Mouse (Mus musculus): Measurements from ENCODE around the gene Fam81a. TPM values are rescaled to one million over a fixed set of nuclear protein-coding genes. Genes with fewer than 3 reads are reported as not detected.

Gene Fam81a
- polyA plus RNA-seq, 1 experiment from 2014 or later, result 1.9 TPM

DNA sequence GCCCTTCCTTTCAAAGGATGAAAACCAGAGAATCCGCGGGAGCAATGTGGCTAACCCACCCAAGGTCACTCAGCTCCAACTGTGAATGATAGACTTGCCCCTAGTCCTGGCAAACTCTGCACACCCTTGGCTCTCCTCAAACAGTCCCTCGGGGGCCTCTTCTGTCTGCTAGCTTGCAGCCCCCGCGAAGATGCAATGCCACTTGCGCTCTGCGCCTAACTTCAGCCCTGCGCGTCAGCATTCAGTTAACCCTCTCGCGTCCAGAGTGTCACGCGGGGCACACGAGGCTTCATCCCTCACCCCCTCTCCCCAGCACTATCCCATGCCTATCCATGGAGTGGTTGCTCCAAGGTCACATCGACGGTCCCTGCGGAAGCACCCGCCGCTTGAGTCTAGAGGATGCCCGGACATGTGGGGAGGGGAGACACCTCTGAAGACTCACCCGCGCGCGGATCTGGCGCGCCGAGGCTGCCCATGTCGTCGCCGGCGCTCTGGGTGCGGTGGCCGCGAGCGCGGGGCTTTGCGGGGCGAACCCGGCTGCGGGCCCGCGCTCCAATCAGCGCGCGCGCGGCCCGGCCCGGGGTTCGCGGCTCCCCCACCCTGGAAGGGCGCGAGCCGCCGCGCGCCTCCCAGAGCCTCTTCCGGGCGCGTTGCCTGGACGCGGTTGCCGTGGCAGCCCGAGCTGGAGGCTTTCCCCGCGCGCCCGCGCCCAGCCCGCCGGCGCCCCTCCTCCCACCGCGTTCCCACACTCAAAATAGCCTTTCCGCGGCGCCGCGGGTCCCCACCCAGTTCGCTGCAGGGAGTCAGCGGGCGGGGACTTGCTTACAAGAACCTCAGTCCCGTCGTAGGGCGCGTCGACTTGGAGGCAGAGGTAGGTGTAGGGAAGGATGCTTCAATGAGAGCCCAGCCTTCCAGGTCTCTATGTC is 1.2 kb downstream of the Fam81a start:
- DNase-seq (ENCODE audit: low spot score), result peak; percentile 61
- Histone ChIP-seq H3K27me3 (replicated peaks; ENCODE audit: low read depth, poor library complexity, severe bottlenecking) (peaks cover 71% of the 10 kb centered on the region), H3K27ac (replicated peaks) (peak overlapping the region; percentile 66), H3K4me1 (peaks cover 46% of the 10 kb centered on the region), H3K9me3 (no peaks in the 10 kb centered on the region), H3K36me3 (replicated peaks) (no peaks in the 10 kb centered on the region), H3K4me3 (peak overlapping the region; percentile 65)
- WGBS, result under 1% methylated on average over 87 of the region's 87 CpGs

DNA sequence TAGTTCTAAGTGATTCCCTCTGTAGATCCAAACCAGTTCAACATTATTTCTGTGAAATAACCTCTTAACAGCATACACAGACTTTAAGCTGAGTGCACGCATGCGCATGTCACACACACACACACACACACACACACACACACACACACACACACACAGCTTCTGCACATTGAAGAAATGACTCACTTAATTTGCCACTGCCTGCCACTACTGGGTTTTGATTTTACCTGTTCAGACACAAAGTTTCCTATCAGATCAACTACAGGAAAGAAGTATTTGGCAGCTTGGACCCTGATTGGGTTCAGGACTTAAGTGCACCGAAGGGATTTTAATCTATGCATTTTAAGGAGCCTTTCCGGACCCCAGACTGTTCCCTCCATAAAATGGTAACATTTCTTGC is 2.0 kb downstream of the Fam81a start:
- 61% methylated on average over 4 of the region's 4 CpGs for WGBS
- Histone ChIP-seq H3K27ac (replicated peaks) (no peak overlapping the region), H3K36me3 (replicated peaks) (no peaks in the 10 kb centered on the region), H3K4me3 (peak overlapping the region; percentile 65), H3K27me3 (replicated peaks; ENCODE audit: low read depth, poor library complexity, severe bottlenecking) (peaks cover 71% of the 10 kb centered on the region), H3K9me3 (no peaks in the 10 kb centered on the region), H3K4me1 (peaks cover 46% of the 10 kb centered on the region)
- DNase-seq (ENCODE audit: low spot score), result no peak

DNA sequence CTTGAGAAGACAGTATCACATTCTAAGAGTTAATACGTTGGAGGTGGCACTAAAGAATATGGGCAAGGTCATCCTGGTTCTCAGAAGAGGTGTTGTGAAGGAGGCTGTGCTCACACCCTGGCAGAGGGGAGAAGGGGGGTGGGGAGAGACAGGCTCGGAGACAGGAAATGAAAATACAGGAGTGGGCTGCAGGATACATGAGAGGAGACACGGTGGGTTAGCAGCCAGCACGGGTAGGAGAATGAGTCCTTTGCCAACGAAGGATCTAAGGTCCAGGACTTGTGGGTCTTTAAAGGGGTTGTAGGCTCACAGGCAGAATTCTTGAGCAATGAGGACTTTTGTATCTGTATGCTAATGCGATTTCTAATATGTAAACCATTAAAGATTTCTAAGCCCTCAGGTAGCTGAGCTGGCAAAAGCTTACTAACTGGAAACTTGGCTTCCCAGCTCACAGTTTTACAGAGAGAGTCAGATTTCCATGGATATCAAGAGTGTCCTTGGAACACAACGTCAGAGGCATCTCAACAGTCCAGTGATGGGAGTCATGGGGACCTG is 3.0 kb downstream of the Fam81a start:
- H3K4me1 ChIP-seq, result peaks cover 49% of the 10 kb centered on the region

DNA sequence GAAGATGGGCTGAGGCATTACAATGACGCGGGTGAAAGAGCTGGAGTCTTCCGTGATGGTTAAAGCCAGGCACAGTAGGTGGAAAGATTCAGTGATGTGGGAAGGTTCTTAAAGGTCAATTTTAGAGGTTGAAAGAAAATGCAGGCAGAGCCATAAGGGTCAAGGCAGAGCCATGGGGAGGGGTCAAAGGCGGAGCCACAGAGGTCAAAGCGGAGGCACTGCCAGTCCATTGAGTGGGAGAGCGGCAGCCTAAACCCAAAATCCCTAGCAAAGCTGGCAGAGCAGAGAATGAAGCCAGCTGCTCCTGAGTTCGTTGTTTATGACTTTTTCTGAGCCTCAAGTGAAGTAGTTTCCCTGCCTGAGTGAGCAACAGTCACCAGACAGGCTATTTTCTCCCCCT is 3.8 kb downstream of the Fam81a start:
- Histone ChIP-seq H3K9me3 (no peaks in the 10 kb centered on the region), H3K36me3 (replicated peaks) (no peaks in the 10 kb centered on the region), H3K4me3 (no peak overlapping the region), H3K4me1 (peaks cover 49% of the 10 kb centered on the region), H3K27ac (replicated peaks) (no peak overlapping the region), H3K27me3 (replicated peaks; ENCODE audit: low read depth, poor library complexity, severe bottlenecking) (peaks cover 70% of the 10 kb centered on the region)
- WGBS, result 42% methylated on average over 7 of the region's 7 CpGs
- no peak for DNase-seq (ENCODE audit: low spot score)

More for the DNA sequence above, 3.0 kb downstream of the Fam81a start:
- no peaks in the 10 kb centered on the region for H3K9me3 ChIP-seq
- no peak overlapping the region for H3K4me3 ChIP-seq
- H3K27me3 ChIP-seq (replicated peaks; ENCODE audit: low read depth, poor library complexity, severe bottlenecking), result peaks cover 71% of the 10 kb centered on the region
- no peak for DNase-seq (ENCODE audit: low spot score)
- H3K27ac ChIP-seq (replicated peaks), result no peak overlapping the region
- WGBS, result 37% methylated on average over 7 of the region's 7 CpGs
- no peaks in the 10 kb centered on the region for H3K36me3 ChIP-seq (replicated peaks)

DNA sequence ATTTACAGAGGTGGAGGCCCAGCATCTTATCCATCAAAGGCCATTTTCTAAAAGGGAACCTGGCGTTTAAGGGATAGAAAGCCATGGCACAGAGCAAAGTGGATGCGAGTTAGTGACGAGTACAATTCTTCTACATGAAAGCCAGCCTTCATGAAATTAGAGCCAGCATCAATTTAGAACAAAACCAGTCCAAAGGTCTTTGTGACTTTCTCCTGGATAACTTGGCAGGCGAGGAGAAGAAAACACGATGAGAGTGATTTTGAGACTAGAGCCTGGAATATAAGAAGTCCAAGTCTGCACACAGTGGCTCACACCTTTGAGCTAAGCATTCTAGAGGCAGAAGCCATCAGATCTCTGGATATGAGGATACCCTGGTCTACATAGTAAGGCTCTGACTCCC is 4.4 kb downstream of the Fam81a start:
- H3K4me1 ChIP-seq, result peaks cover 49% of the 10 kb centered on the region
- H3K27ac ChIP-seq (replicated peaks), result no peak overlapping the region
- no peak overlapping the region for H3K4me3 ChIP-seq
- no peaks in the 10 kb centered on the region for H3K9me3 ChIP-seq
- H3K27me3 ChIP-seq (replicated peaks; ENCODE audit: low read depth, poor library complexity, severe bottlenecking), result peaks cover 64% of the 10 kb centered on the region
- whole genome bisulfite sequencing, result 79% methylated on average over 5 of the region's 5 CpGs
- H3K36me3 ChIP-seq (replicated peaks), result no peaks in the 10 kb centered on the region
- DNase-seq (ENCODE audit: low spot score), result no peak

DNA sequence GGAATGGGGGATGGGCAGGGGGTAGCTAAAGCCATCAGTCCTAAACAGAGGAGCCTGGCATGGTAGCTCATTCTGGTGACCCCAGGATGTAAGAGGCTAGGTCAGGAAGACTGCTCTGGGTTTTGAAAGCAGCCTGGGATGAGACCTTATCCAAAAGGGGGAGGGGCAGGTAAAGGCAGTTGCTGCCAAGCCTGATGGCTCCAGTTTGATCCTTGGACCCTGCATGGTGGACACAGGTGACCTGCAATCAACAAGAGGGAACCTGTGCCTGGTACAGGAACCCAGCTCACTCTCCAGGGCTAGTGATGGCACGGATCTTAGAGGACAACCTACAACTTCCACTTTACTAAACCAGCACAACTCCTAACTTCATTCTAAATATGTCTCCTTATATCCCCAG is 7.2 kb downstream of the Fam81a start:
- WGBS, result 89% methylated on average over 1 of the region's 1 CpGs
- peaks cover 30% of the 10 kb centered on the region for H3K4me1 ChIP-seq

DNA sequence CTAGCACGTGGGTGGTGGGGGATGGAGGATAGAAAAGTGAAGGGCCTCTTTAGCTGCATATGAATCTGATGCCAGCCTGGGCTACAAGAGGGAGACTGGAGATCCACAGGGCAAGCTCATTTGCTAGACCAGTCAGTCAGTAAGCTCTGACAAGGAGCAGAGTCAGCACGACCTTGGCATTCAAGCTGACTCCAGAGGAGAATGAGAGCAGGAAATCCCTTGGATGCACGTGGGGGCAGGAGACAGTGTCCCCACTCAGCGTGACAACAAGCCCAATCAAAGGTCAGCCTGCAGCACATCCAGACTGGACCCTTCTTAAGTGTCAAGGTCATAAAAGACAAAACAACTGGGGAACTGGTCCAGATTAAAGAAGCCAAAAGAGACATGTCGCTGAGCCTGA is 7.6 kb downstream of the Fam81a start:
- no peak for DNase-seq (ENCODE audit: low spot score)
- no peak overlapping the region for H3K4me3 ChIP-seq
- H3K27ac ChIP-seq (replicated peaks), result no peak overlapping the region
- H3K4me1 ChIP-seq, result peaks cover 25% of the 10 kb centered on the region
- WGBS, result 69% methylated on average over 5 of the region's 5 CpGs
- H3K27me3 ChIP-seq (replicated peaks; ENCODE audit: low read depth, poor library complexity, severe bottlenecking), result peaks cover 32% of the 10 kb centered on the region
- no peaks in the 10 kb centered on the region for H3K9me3 ChIP-seq
- H3K36me3 ChIP-seq (replicated peaks), result no peaks in the 10 kb centered on the region

More for the DNA sequence above, 7.2 kb downstream of the Fam81a start:
- Histone ChIP-seq H3K9me3 (no peaks in the 10 kb centered on the region), H3K27ac (replicated peaks) (no peak overlapping the region), H3K36me3 (replicated peaks) (no peaks in the 10 kb centered on the region), H3K4me3 (no peak overlapping the region), H3K27me3 (replicated peaks; ENCODE audit: low read depth, poor library complexity, severe bottlenecking) (peaks cover 36% of the 10 kb centered on the region)
- no peak for DNase-seq (ENCODE audit: low spot score)

DNA sequence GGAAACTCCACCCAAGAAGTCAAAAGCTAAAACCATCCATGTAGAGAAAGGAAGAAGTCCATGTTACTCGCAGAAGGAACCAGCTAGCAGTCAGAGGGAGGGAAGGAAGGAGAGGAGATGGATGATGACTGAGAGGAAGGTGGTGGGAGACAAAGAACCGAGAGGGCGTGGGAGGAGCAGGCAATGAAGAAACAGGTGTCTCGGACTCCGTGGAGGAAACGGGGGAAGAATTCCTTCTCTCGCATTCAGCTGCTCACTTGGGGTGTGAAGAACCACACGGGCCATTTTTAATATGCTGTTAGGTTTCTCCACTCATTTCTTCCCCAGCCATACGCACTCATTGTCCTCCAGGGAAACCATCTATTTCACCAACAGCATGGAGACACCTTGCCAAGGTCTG is 8.1 kb downstream of the Fam81a start:
- DNase-seq (ENCODE audit: low spot score), result no peak
- Histone ChIP-seq H3K4me1 (peaks cover 20% of the 10 kb centered on the region), H3K9me3 (no peaks in the 10 kb centered on the region), H3K36me3 (replicated peaks) (no peaks in the 10 kb centered on the region), H3K27me3 (replicated peaks; ENCODE audit: low read depth, poor library complexity, severe bottlenecking) (peaks cover 27% of the 10 kb centered on the region), H3K4me3 (no peak overlapping the region), H3K27ac (replicated peaks) (no peak overlapping the region)
- 91% methylated on average over 9 of the region's 9 CpGs for WGBS

DNA sequence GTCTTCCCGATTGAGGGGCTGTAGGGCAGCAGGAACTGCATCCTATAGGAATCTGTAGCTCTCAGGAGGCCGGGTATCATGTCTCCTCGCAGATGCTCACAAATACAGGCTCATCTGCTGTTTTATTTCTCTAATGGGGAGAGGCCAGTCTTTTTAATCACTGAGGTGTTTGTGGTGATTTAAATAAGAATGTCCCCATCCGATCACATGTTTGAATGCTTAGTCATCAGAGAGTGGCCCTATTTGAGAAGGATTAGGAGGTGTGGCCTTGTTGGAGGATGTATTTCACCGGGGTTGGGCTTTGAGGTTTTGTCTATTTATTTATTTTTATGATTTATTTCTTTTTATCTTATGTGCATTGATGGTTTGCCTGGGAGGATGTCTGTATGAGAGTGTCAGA is 11.6 kb downstream of the Fam81a start:
- DNase-seq (ENCODE audit: low spot score), result no peak
- Histone ChIP-seq H3K36me3 (replicated peaks) (no peaks in the 10 kb centered on the region), H3K4me3 (no peak overlapping the region), H3K4me1 (peaks cover 3% of the 10 kb centered on the region; the same call in 1 of the 2 replicates), H3K9me3 (no peaks in the 10 kb centered on the region), H3K27ac (replicated peaks) (no peak overlapping the region), H3K27me3 (replicated peaks; ENCODE audit: low read depth, poor library complexity, severe bottlenecking) (no peaks in the 10 kb centered on the region)
- 93% methylated on average over 5 of the region's 5 CpGs for WGBS

DNA sequence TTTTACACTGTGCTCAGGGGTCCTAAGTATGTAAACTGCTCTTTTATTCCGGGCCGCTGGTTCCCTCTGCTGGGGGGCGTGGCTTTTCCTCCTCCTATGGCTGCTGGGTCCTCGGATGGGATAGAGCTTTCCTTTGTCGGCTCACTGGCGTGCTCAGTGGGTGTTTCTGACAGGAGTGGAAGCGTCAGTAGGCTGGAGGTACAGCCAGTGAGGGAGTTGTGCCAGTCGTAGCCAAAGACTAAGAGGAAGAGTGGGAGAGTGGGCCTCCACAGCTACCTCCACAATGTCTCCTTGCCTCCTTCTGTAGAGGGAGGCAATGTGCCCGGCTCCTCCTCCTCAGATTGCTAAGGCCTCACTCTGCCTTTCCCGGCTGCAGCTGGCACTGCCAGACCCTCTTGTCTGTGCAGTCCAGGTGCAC is 30.5 kb downstream of the Fam81a start:
- DNase-seq (ENCODE audit: low spot score), result peak; percentile 50
- Histone ChIP-seq H3K9me3 (no peaks in the 10 kb centered on the region), H3K27ac (replicated peaks) (peak overlapping the region; percentile 20; the same call in 1 of the 2 replicates), H3K4me1 (peaks cover 16% of the 10 kb centered on the region), H3K27me3 (replicated peaks; ENCODE audit: low read depth, poor library complexity, severe bottlenecking) (peaks cover 9% of the 10 kb centered on the region; the same call in 1 of the 2 replicates), H3K36me3 (replicated peaks) (no peaks in the 10 kb centered on the region), H3K4me3 (peak overlapping the region; percentile 47)
- WGBS, result 4% methylated on average over 10 of the region's 10 CpGs

DNA sequence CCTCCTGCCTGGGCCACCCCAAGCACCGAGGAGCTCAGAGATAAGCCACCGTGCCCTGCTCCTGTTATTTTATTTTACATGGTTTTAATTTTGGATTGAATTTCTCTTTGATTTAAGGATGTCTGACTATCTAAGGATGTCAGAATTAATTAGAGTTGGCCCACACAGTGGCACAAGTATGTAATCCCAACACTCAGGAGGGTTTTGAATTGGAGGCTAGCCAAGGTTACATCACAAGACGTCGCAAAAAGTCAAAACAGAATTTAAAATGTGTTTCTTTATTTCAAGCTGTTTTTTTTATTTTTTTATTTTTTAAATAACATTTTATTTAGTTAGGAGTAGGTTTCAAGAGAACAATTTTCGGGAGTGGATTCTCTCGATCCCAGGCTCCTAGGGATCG is 31.5 kb downstream of the Fam81a start:
- Histone ChIP-seq H3K36me3 (replicated peaks) (no peaks in the 10 kb centered on the region), H3K4me1 (peaks cover 16% of the 10 kb centered on the region), H3K27me3 (replicated peaks; ENCODE audit: low read depth, poor library complexity, severe bottlenecking) (peaks cover 9% of the 10 kb centered on the region; the same call in 1 of the 2 replicates), H3K9me3 (no peaks in the 10 kb centered on the region), H3K27ac (replicated peaks) (no peak overlapping the region), H3K4me3 (no peak overlapping the region)
- DNase-seq (ENCODE audit: low spot score), result no peak
- 76% methylated on average over 7 of the region's 7 CpGs for WGBS

DNA sequence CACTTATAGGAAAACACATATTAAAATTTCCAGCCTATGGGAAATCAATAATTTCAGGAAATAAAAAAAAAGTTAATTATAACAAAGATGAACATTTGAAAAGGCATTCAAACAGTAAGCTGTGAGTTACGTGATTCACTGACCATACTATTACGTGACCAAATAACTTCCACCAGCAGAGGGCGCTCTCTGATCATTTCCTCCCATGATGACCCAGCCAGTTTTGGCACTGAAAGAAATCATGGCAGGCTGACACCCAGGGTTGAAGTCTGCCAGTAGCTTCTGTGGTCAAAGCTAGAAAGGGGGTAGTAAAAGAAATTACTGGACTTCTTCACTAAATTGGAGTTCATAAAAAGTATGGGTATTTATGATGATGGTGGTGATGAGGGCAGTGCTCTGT is 33.1 kb downstream of the Fam81a start:
- Histone ChIP-seq H3K4me3 (no peak overlapping the region), H3K27ac (replicated peaks) (no peak overlapping the region), H3K4me1 (peaks cover 10% of the 10 kb centered on the region), H3K9me3 (no peaks in the 10 kb centered on the region), H3K36me3 (replicated peaks) (no peaks in the 10 kb centered on the region), H3K27me3 (replicated peaks; ENCODE audit: low read depth, poor library complexity, severe bottlenecking) (peaks cover 9% of the 10 kb centered on the region; the same call in 1 of the 2 replicates)
- 7% methylated on average over 3 of the region's 3 CpGs for WGBS
- peak; percentile 84 for DNase-seq (ENCODE audit: low spot score)

DNA sequence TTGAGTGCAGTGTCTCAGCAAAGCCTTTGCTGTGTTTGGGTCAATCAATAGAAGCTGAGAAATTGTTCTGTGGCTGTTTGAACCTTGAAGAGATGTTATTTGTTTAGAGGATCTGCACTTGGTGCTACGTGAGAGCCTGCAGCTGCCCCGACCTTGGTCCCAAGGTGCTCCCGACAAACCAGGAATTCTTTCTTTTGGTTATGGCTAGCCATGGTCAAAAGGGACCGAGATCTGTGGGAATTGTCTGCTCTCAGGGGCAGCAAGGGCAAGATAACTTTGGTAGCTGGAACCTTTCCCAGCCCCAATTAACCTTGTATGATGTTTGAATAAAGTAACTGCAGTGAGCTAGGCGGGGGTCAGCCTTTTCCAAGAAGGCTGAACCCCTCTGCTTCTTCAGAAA is 34.2 kb downstream of the Fam81a start:
- Histone ChIP-seq H3K27ac (replicated peaks) (no peak overlapping the region), H3K27me3 (replicated peaks; ENCODE audit: low read depth, poor library complexity, severe bottlenecking) (peaks cover 9% of the 10 kb centered on the region; the same call in 1 of the 2 replicates), H3K36me3 (replicated peaks) (no peaks in the 10 kb centered on the region), H3K9me3 (no peaks in the 10 kb centered on the region), H3K4me3 (no peak overlapping the region), H3K4me1 (peaks cover 10% of the 10 kb centered on the region)
- DNase-seq (ENCODE audit: low spot score), result no peak
- 77% methylated on average over 5 of the region's 5 CpGs for WGBS
